Mouse (Mus musculus): ENCODE results near the gene Rtel1. TPM values are rescaled to one million over a fixed set of nuclear protein-coding genes. Genes with fewer than 3 reads are reported as not detected.
A peak's percentile ranks its signal among the peaks of the same experiment; 100 is the strongest.

Gene Rtel1
- polyA plus RNA-seq, 1 experiment from 2014 or later: 50.6 TPM

DNA sequence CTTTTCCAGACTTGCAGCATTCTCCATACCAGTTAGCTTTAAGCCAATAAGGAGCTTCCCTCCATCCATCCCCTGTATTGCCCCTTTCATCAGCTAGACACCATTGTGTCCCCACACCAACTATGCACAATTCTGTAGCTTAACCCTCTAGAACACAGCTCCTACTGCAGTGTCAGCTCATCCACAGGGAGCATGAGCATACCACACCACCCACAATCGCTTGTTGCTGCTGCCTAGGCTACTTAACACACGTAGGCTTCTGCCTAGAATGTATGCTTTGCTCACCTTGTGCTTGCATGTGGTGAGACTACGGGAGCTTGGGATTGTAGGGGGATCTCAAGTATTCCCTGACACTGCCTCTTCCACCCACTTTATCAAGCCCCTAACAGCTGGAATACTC lies 37.2 kb downstream of the Rtel1 start:
- H3K27ac ChIP-seq: no peak overlapping the region
- WGBS: 83% methylated on average over 3 of the region's 3 CpGs
- no peak for DNase-seq (ENCODE audit: low spot score)
- no peaks in the 10 kb centered on the region for H3K4me1 ChIP-seq
- H3K9me3 ChIP-seq: no peaks in the 10 kb centered on the region
- H3K36me3 ChIP-seq: peaks cover 100% of the 10 kb centered on the region
- no peaks in the 10 kb centered on the region for H3K27me3 ChIP-seq (ENCODE audit: insufficient read depth, poor library complexity, severe bottlenecking)
- H3K4me3 ChIP-seq: no peak overlapping the region

DNA sequence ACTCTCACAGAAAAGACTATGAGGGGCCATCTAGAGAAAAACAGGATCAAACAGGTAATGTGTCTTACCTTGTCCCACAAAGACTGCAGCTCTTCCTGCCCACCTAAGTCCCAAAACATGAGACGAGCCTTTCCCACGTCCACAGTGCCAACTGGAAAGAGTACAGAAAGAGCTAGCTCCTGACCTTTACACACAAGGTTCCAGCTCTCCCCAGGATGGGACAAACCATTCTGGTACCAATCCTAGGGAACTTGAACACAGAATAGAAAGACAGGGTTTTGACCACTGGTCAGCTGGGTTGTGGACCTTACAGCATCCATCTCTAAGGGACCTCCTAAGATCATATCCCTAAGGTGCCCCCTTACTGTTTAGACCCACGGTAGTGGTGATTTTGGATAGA lies 44.4 kb downstream of the Rtel1 start:
- H3K36me3 ChIP-seq: peaks cover 44% of the 10 kb centered on the region
- H3K9me3 ChIP-seq: no peaks in the 10 kb centered on the region
- H3K4me1 ChIP-seq: peaks cover 29% of the 10 kb centered on the region
- peak overlapping the region; percentile 78 for H3K4me3 ChIP-seq
- 0 out of 2 replicates have a peak overlapping the region, but pooled peaks have one; percentile 96 for H3K27ac ChIP-seq
- WGBS: 89% methylated on average over 3 of the region's 3 CpGs
- DNase-seq (ENCODE audit: low spot score): no peak
- H3K27me3 ChIP-seq (ENCODE audit: insufficient read depth, poor library complexity, severe bottlenecking): no peaks in the 10 kb centered on the region

DNA sequence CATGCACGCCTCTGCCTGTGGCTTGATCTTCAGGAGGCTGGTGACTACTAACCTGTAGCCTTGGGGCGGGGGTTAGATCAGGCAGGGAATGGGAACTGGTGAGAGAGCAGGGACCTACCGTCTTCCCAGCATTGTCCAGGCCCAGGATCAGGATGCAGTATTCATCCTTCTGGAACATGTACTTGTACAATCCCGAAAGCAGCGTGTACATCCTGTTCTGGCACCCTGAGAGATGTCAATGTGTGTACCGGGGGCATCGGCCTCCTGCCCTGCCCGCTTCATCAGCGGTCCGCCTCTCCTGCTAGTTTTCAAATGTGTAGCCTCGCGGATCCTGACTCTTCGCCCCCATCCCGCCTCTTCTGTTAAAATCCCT lies 44.9 kb downstream of the Rtel1 start:
- peaks cover 43% of the 10 kb centered on the region for H3K36me3 ChIP-seq
- H3K4me3 ChIP-seq: peak overlapping the region; percentile 78
- H3K4me1 ChIP-seq: peaks cover 29% of the 10 kb centered on the region
- peak overlapping the region; percentile 96 for H3K27ac ChIP-seq
- WGBS: 8% methylated on average over 14 of the region's 14 CpGs
- H3K27me3 ChIP-seq (ENCODE audit: insufficient read depth, poor library complexity, severe bottlenecking): no peaks in the 10 kb centered on the region
- no peak for DNase-seq (ENCODE audit: low spot score)
- H3K9me3 ChIP-seq: no peaks in the 10 kb centered on the region

DNA sequence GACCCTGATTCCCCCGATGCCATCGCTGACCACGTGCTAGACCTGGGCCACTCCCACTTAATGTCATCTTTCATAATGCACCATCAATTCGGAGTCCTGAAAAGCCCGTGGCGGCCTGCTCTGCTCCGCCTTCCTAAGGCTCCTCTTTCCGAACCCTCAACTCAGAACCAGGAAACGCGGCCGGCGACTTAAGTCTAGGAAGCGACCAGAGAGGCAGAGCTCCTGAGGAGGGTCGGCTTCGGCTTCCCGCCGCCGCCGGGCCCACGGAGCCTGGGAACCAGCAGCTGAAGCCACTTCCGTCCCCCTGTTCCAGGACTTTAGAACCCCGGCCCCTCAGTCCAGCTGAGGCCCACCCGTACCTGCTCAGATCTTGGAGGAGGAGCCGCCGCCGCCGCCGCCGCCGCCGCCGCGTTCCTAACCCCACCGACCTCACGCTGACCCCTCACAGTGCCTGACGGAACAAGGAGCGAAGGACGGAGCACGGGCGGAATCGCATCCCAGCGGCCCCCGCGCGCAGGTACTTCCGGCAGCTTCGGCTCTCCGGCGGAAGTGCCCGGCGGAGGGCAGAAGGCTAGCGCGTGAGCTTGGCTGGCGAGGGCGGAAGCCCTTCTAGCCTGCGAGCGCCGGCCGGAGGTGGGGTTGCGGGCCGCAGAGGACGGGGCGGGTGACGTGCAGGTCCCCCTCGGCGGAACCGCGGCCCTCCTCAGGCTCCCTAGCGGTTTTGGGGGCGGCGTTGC lies 45.5 kb downstream of the Rtel1 start, which contains the start of the genes Zgpat and Arfrp1:
Gene Zgpat, plus strand, starts transcription at position 69 of the 737 bp plus-strand sequence.
Gene Arfrp1, minus strand, starts transcription at position 545 of the 737 bp plus-strand sequence.
- H3K27me3 ChIP-seq (ENCODE audit: insufficient read depth, poor library complexity, severe bottlenecking): no peaks in the 10 kb centered on the region
- H3K4me3 ChIP-seq: peak within 1 kb of the TSS; percentile 78
- H3K36me3 ChIP-seq: peaks cover 43% of the 10 kb centered on the region
- peak; percentile 96 for DNase-seq (ENCODE audit: low spot score)
- H3K27ac ChIP-seq: peak within 1 kb of the TSS; percentile 96
- peaks cover 29% of the 10 kb centered on the region for H3K4me1 ChIP-seq
- H3K9me3 ChIP-seq: no peaks in the 10 kb centered on the region
- under 1% methylated on average over 71 of the region's 71 CpGs for WGBS

DNA sequence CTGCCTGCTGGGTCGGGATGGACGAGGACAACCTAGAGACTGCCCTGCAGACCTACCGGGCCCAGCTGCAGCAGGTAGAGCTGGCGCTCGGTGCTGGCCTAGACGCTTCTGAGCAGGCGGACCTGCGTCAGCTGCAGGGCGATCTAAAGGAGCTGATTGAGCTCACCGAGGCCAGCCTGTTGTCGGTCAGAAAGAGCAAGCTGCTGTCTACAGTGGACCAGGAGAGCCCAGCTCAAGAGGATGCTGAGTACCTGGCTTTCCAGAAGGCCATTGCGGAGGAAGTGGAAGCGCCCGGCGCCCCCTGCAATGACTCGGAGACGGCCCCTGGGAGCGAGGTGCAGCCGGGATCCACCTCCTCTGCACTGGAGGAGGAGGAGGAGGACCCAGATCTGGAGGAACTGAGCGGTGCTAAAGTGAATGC lies 46.1 kb downstream of the Rtel1 start:
- Histone ChIP-seq H3K27me3 (ENCODE audit: insufficient read depth, poor library complexity, severe bottlenecking) (no peaks in the 10 kb centered on the region), H3K4me3 (peak overlapping the region; percentile 78), H3K27ac (peak overlapping the region; percentile 96), H3K9me3 (no peaks in the 10 kb centered on the region), H3K36me3 (peaks cover 43% of the 10 kb centered on the region), H3K4me1 (peaks cover 29% of the 10 kb centered on the region)
- DNase-seq (ENCODE audit: low spot score): no peak
- WGBS: under 1% methylated on average over 20 of the region's 20 CpGs

DNA sequence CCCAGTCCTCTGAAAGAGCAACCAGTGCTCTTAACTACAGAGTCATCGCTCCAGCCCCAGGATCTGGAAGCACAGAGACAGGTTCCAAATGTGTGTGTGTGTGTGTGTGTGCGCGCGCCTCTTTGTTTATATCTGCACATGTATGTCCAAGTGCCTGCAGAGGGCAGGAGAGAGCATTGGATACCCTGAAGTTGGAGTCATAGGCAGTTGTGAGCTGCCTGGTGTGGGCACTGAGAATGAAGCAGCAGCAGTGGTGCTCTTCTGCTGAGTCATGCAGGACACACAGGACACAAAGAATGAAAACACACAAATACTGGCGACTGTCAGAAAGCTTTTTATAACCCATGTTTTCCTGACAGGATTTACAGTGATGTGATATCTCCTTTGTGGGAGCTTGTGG lies 50.5 kb downstream of the Rtel1 start:
- no peak for DNase-seq (ENCODE audit: low spot score)
- WGBS: 91% methylated on average over 5 of the region's 5 CpGs
- Histone ChIP-seq H3K4me1 (peaks cover 22% of the 10 kb centered on the region), H3K27ac (no peak overlapping the region), H3K4me3 (no peak overlapping the region), H3K9me3 (no peaks in the 10 kb centered on the region), H3K36me3 (peaks cover 23% of the 10 kb centered on the region), H3K27me3 (ENCODE audit: insufficient read depth, poor library complexity, severe bottlenecking) (no peaks in the 10 kb centered on the region)

- 91% methylated on average over 2 of the region's 2 CpGs for WGBS
- DNase-seq (ENCODE audit: low spot score): no peak
- Histone ChIP-seq H3K36me3 (peaks cover 33% of the 10 kb centered on the region), H3K27me3 (ENCODE audit: insufficient read depth, poor library complexity, severe bottlenecking) (no peaks in the 10 kb centered on the region), H3K9me3 (no peaks in the 10 kb centered on the region), H3K27ac (no peak overlapping the region), H3K4me1 (no peaks in the 10 kb centered on the region), H3K4me3 (no peak overlapping the region)
Measured at GRCm38 (mm10) chr2:181375787-181376186, 56.2 kb downstream of the Rtel1 start.

GRCm38 (mm10) chr2:181377230-181377629 lies 57.7 kb downstream of the Rtel1 start:
- H3K9me3 ChIP-seq: no peaks in the 10 kb centered on the region
- no peaks in the 10 kb centered on the region for H3K27me3 ChIP-seq (ENCODE audit: insufficient read depth, poor library complexity, severe bottlenecking)
- peaks cover 42% of the 10 kb centered on the region for H3K36me3 ChIP-seq
- WGBS: 70% methylated on average over 2 of the region's 2 CpGs
- no peak overlapping the region for H3K27ac ChIP-seq
- no peaks in the 10 kb centered on the region for H3K4me1 ChIP-seq
- DNase-seq (ENCODE audit: low spot score): no peak
- no peak overlapping the region for H3K4me3 ChIP-seq

DNA sequence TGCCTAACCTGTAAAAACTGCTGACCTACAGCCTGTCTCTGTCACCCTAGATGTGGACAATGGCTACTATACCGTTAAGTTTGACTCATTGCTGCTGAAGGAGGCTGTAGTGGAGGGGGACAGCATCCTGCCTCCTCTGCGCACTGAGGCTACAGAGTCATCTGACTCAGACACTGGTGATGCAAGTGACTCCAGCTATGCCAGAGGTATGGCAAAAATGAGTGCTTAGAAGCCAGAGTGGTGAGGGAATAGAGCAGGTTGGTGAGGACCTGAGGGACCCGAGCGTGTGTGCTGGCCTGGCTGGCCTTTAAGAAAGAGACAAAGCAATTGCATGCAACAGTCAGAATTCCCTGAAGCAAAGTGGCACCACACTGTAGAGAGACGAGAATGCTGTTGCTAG lies 59.2 kb downstream of the Rtel1 start:
- no peaks in the 10 kb centered on the region for H3K9me3 ChIP-seq
- no peak overlapping the region for H3K27ac ChIP-seq
- no peak overlapping the region for H3K4me3 ChIP-seq
- DNase-seq (ENCODE audit: low spot score): no peak
- H3K36me3 ChIP-seq: peaks cover 57% of the 10 kb centered on the region
- no peaks in the 10 kb centered on the region for H3K27me3 ChIP-seq (ENCODE audit: insufficient read depth, poor library complexity, severe bottlenecking)
- no peaks in the 10 kb centered on the region; the same call in 1 of the 2 replicates for H3K4me1 ChIP-seq
- 84% methylated on average over 5 of the region's 5 CpGs for WGBS

GRCm38 (mm10) chr2:181379778-181380177 lies 60.2 kb downstream of the Rtel1 start, which contains the start of gene Lime1:
TSS of gene Lime1 (plus strand) at chr2:181380078.
- no peaks in the 10 kb centered on the region for H3K9me3 ChIP-seq
- no peaks in the 10 kb centered on the region; the same call in 1 of the 2 replicates for H3K4me1 ChIP-seq
- H3K36me3 ChIP-seq: peaks cover 67% of the 10 kb centered on the region
- DNase-seq (ENCODE audit: low spot score): no peak
- no peaks in the 10 kb centered on the region for H3K27me3 ChIP-seq (ENCODE audit: insufficient read depth, poor library complexity, severe bottlenecking)
- WGBS: 93% methylated on average over 12 of the region's 12 CpGs
- H3K4me3 ChIP-seq: no peak within 1 kb of the TSS
- H3K27ac ChIP-seq: no peak within 1 kb of the TSS

DNA sequence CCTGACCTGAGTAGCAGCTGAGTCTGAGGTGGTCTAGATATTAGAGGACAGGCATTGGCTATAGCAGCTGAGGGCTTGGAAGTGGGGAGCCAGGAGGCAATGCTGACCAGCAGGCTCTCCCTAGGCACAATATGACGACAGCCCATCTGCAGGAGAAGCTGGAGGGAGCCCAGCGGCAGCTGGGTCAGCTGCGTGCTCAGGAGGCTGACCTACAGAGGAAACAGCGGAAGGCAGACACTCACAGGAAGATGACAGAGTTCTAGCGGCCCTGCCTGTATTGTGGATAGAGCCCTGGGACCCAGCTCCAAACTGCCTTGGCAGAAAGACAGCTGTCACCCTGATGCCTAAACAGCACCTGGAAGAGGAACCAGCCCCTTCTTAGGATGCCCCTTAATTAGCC lies 60.7 kb downstream of the Rtel1 start:
- Histone ChIP-seq H3K27me3 (ENCODE audit: insufficient read depth, poor library complexity, severe bottlenecking) (no peaks in the 10 kb centered on the region), H3K4me3 (no peak overlapping the region), H3K27ac (no peak overlapping the region), H3K9me3 (no peaks in the 10 kb centered on the region), H3K4me1 (no peaks in the 10 kb centered on the region; the same call in 1 of the 2 replicates), H3K36me3 (peaks cover 72% of the 10 kb centered on the region)
- WGBS: 88% methylated on average over 5 of the region's 5 CpGs
- DNase-seq (ENCODE audit: low spot score): no peak

DNA sequence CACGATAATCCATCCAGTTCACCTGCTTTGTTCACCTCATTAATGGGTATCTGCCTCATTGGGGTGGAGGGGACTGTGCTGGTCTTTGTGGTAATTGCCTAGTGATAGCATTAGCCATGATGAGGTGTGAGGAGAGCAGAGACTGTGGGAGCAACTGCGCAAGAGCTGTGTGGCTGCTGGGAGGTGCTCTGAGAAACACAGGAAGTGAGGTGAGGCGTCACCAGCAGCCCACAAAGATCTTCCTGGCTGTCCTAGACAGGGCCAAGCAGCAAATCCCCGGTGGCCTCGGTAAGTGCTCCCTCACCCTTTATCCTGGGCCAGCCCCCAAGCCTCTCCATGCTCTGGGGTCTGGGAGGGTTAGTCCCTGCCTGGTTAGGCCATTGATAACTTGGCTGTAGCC lies 61.6 kb downstream of the Rtel1 start:
- Histone ChIP-seq H3K9me3 (no peaks in the 10 kb centered on the region), H3K4me3 (no peak overlapping the region), H3K4me1 (no peaks in the 10 kb centered on the region; the same call in 1 of the 2 replicates), H3K27me3 (ENCODE audit: insufficient read depth, poor library complexity, severe bottlenecking) (no peaks in the 10 kb centered on the region), H3K27ac (no peak overlapping the region), H3K36me3 (peaks cover 79% of the 10 kb centered on the region)
- no peak for DNase-seq (ENCODE audit: low spot score)
- 83% methylated on average over 5 of the region's 5 CpGs for WGBS

GRCm38 (mm10) chr2:181381631-181382306 lies 62.2 kb downstream of the Rtel1 start:
- Histone ChIP-seq H3K27ac (no peak overlapping the region), H3K4me3 (no peak overlapping the region), H3K9me3 (no peaks in the 10 kb centered on the region), H3K27me3 (ENCODE audit: insufficient read depth, poor library complexity, severe bottlenecking) (no peaks in the 10 kb centered on the region), H3K36me3 (peaks cover 86% of the 10 kb centered on the region), H3K4me1 (no peaks in the 10 kb centered on the region; the same call in 1 of the 2 replicates)
- 92% methylated on average over 6 of the region's 6 CpGs for WGBS
- no peak for DNase-seq (ENCODE audit: low spot score)

All from heart, embryonic 10.5 days (tissue).